Mouse (Mus musculus) intestine, embryonic 14.5 days (tissue): Measurements from ENCODE around the gene Fam228b. TPM values are rescaled to one million over a fixed set of nuclear protein-coding genes. Genes with fewer than 3 reads are reported as not detected.

Experiments used
- ATAC-seq: fragments of 200-750 bp; cut with Nextera tagmentation; replicated peaks from 2 replicates; pipeline ENCODE4 v1.8.0; 2017; ENCODE audit warnings: low read depth, moderate number of reproducible peaks, moderate TSS enrichment, moderate library complexity; ENCODE audit not compliant: low FRiP score, low TSS enrichment
- DNase-seq: peaks from one replicate; pipeline ENCODE4 v3.0.0-alpha.2; 2018; ENCODE audit warnings: low spot score
- H3K27ac ChIP-seq: fragments of 300-500 bp; sonication (generic); 2 replicates; pipeline ENCODE4 v1.5.1; 2014; ENCODE audit warnings: low read depth, mild to moderate bottlenecking, control low read depth
- H3K27me3 ChIP-seq: fragments of 300-500 bp; sonication (generic); replicated peaks from 2 replicates; pipeline ENCODE4 v1.6.1; 2014; ENCODE audit warnings: low read length, control low read depth; ENCODE audit not compliant: control insufficient read depth, insufficient read depth
- H3K36me3 ChIP-seq: fragments of 300-500 bp; sonication (generic); 2 replicates; pipeline ENCODE4 v1.6.1; 2014; ENCODE audit warnings: low read length, control low read depth; ENCODE audit not compliant: control insufficient read depth, insufficient read depth
- H3K4me1 ChIP-seq: fragments of 300-500 bp; sonication (generic); replicated peaks from 2 replicates; pipeline ENCODE4 v1.6.1; 2014; ENCODE audit warnings: low read length, control low read depth, mixed read lengths; ENCODE audit not compliant: control insufficient read depth, insufficient read depth
- H3K4me2 ChIP-seq: fragments of 300-500 bp; sonication (generic); 2 replicates; pipeline ENCODE4 v1.6.1; 2014; ENCODE audit warnings: low read length
- H3K4me3 ChIP-seq: fragments of 300-500 bp; sonication (generic); 2 replicates; pipeline ENCODE4 v1.5.1; 2014; ENCODE audit warnings: low read depth, low read length, control low read depth, mixed read lengths
- H3K9ac ChIP-seq: fragments of 300-500 bp; sonication (generic); 2 replicates; pipeline ENCODE4 v1.6.1; 2014; ENCODE audit warnings: mild to moderate bottlenecking, low read length
- H3K9me3 ChIP-seq: fragments of 300-500 bp; sonication (generic); 2 replicates; pipeline ENCODE4 v1.6.1; 2016; ENCODE audit warnings: low read length, control low read depth; ENCODE audit not compliant: control insufficient read depth
- WGBS: fragments of 180-500 bp; shearing (Covaris S2); extraction: QIAGEN DNeasy Blood & Tissue Kit; methylation state at CpG from one replicate; pipeline ENCODE4 v1.1.7; 2014; 5-methylcytosine and 5-hydroxymethylcytosine counted together
- polyA plus RNA-seq: library from polyadenylated mRNA; unstranded; fragments of >200 nt; fragmentation: Nextera tagmentation; extraction: Ambion mirVana; gene quantifications from 2 replicates; pipeline ENCODE4 v1.2.1, GENCODE M21; 2014

Gene Fam228b
- polyA plus RNA-seq, 1 experiment from 2014 or later, result 1.7 TPM

DNA sequence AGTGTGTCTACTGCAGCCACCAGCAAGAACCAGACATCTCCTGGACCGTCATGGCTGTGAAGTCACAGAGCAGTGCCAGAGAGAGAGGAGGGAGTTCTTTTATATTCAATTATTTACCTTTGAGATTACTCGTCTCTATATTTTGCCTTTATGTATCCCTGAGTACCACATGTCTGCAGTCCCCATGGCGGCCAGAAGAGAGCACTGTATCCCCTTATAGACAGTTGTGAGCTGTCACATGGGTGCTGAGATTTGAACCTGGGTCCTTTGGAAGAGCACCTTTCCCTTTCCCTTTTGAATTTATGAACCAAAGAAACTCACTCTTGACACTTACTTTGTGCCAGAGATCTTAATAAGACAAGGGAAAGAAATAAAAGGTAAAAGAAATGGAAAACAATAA lies 39.9 kb downstream of the Fam228b start:
- Histone ChIP-seq H3K4me1 (no peaks in the 10 kb centered on the region), H3K9ac (no peak overlapping the region), H3K4me2 (no peak overlapping the region), H3K9me3 (no peaks in the 10 kb centered on the region), H3K36me3 (no peaks in the 10 kb centered on the region), H3K4me3 (no peak overlapping the region), H3K27me3 (no peaks in the 10 kb centered on the region), H3K27ac (no peak overlapping the region)
- DNase-seq, result no peak
- 97% methylated on average over 3 of the region's 3 CpGs for WGBS
- ATAC-seq, result no peak

DNA sequence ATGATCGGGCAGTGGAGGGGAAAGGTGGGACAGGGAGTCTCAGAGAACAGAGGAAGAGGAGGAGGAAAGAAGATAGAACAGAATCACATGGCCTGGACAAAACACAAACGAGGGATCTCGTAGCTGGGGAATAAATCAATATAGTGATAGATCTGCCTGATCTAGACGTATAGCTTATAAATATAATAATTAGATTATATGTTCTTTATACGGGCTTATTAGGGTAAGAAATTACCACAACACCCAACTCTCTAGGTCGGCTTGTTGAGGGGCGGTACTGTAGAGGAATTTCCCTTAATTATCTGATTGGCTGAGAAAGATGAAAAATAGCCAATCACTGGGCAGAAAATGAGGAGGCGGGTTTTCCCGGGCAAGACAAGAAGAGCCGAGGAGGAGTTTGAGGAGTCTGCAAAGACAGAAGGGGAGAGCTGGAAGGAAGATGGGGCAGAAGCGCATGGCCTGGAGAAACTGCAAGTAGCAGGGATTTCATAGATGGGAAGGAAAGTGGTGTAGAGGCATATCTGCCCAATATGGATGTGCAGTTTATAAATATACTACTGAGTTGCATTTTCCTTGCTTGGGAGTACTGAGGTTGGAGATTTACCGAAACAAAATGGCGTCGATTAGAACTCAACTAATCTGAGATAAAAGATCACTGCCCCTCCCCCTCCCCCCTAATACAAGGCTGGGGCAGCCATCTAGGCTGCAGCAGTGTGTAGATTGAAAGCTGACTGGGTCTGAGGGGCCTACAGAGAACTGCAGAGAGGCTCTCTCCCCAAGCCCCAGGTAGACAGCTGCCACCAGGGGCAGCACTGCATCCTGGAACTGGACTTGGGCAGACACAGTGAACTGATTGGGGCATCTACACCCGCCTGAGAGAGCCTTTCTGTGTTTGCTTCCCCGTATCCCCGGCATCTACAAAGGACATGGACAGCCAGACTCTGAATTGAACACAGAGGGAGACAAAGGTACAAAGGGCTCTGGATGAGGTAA lies 49.0 kb downstream of the Fam228b start:
- H3K9ac ChIP-seq, result no peak overlapping the region
- no peaks in the 10 kb centered on the region for H3K9me3 ChIP-seq
- no peaks in the 10 kb centered on the region for H3K4me1 ChIP-seq
- no peak for DNase-seq
- ATAC-seq, result no peak
- 71% methylated on average over 17 of the region's 17 CpGs for WGBS
- H3K4me2 ChIP-seq, result no peak overlapping the region
- no peaks in the 10 kb centered on the region for H3K36me3 ChIP-seq
- no peak overlapping the region for H3K4me3 ChIP-seq
- no peaks in the 10 kb centered on the region for H3K27me3 ChIP-seq
- H3K27ac ChIP-seq, result no peak overlapping the region

DNA sequence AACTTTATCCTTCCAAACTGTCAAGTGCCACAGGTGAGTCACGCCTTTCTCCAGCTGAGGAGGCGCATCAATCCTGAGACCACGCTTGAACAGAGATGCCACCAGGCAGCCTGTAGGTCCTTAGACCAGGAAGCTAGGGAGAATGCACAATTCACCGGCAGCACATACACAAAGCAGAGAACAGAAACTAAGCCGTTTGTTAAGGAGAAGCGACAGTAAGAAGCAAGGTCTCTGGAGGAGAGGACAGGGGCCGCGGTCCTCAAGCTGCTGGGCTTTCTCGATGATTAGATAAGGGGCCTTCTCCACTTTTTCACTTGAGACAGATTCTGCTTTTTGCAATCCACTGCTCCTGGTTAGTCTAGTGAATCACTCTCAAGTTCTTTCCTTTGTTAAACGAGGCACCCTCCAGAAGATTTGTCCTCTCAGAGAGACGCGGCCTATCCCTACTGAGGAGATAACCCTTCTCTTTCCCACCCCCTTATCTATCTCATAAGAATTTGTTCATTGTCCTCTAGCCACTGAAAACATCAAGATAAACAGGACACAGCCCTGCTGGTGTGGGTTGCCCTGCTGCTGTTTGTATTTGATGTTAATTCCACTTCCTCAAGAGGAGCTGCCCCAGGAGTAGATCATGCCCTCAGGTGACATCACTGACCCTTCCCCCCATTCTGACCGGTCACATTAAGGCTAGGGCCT lies 49.9 kb downstream of the Fam228b start:
- Histone ChIP-seq H3K4me1 (no peaks in the 10 kb centered on the region), H3K4me2 (no peak overlapping the region), H3K4me3 (no peak overlapping the region), H3K27me3 (no peaks in the 10 kb centered on the region), H3K36me3 (no peaks in the 10 kb centered on the region), H3K9ac (no peak overlapping the region), H3K9me3 (no peaks in the 10 kb centered on the region), H3K27ac (no peak overlapping the region)
- ATAC-seq (no peak), DNase-seq (no peak)
- 64% methylated on average over 13 of the region's 13 CpGs for whole genome bisulfite sequencing

- Histone ChIP-seq H3K4me1 (no peaks in the 10 kb centered on the region), H3K4me3 (no peak overlapping the region), H3K4me2 (peak overlapping the region; percentile 23; the same call in 1 of the 2 replicates), H3K9ac (no peak overlapping the region), H3K36me3 (peaks cover 3% of the 10 kb centered on the region), H3K27ac (no peak overlapping the region), H3K27me3 (no peaks in the 10 kb centered on the region), H3K9me3 (no peaks in the 10 kb centered on the region)
- ATAC-seq (peak; percentile 73; the same call in 1 of the 2 replicates), DNase-seq (no peak)
- WGBS, result 10% methylated on average over 7 of the region's 7 CpGs
These were observed 51.6 kb downstream of the Fam228b start for GRCm38 (mm10) chr12:4717417-4717816.

- H3K4me1 ChIP-seq, result no peaks in the 10 kb centered on the region
- DNase-seq, result no peak
These were observed 53.5 kb downstream of the Fam228b start for GRCm38 (mm10) chr12:4715606-4716005.

DNA sequence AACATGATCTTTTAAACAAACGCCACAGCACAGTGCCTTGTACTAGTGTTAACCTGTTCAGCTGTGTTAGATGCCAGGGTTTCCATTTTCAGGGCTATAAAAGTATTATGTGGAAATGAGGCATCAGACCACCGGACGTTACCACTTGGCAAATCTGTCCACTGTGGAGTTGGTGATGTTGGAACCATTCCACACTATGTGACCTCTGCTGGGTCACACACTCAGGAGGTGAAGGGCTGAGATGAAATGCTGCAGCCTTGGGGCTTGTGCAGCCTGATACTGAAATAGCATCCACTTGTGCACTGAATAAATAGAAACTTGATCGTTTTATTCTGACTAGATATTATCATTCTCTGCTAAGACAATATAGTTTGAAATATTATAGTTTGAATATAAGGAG lies 55.7 kb downstream of the Fam228b start:
- WGBS, result 49% methylated on average over 4 of the region's 4 CpGs
- no peak for ATAC-seq
- H3K9ac ChIP-seq, result no peak overlapping the region

More at GRCm38 (mm10) chr12:4715606-4716005, 53.5 kb downstream of the Fam228b start:
- Histone ChIP-seq H3K4me2 (no peak overlapping the region), H3K36me3 (peaks cover 11% of the 10 kb centered on the region), H3K4me3 (no peak overlapping the region), H3K9ac (no peak overlapping the region), H3K27ac (no peak overlapping the region), H3K27me3 (no peaks in the 10 kb centered on the region), H3K9me3 (no peaks in the 10 kb centered on the region)
- WGBS, result 79% methylated on average over 10 of the region's 10 CpGs
- no peak for ATAC-seq

GRCm38 (mm10) chr12:4709926-4710325 lies 59.1 kb downstream of the Fam228b start:
- Histone ChIP-seq H3K4me2 (no peak overlapping the region), H3K36me3 (peaks cover 46% of the 10 kb centered on the region), H3K9ac (no peak overlapping the region), H3K9me3 (no peaks in the 10 kb centered on the region), H3K27me3 (no peaks in the 10 kb centered on the region), H3K27ac (no peak overlapping the region), H3K4me1 (no peaks in the 10 kb centered on the region), H3K4me3 (no peak overlapping the region)
- ATAC-seq (no peak), DNase-seq (no peak)
- 89% methylated on average over 7 of the region's 7 CpGs for WGBS

More for the DNA sequence above, 55.7 kb downstream of the Fam228b start:
- no peak overlapping the region for H3K4me2 ChIP-seq
- H3K36me3 ChIP-seq, result peaks cover 26% of the 10 kb centered on the region
- no peak for DNase-seq
- no peak overlapping the region for H3K4me3 ChIP-seq
- no peaks in the 10 kb centered on the region for H3K27me3 ChIP-seq
- H3K27ac ChIP-seq, result no peak overlapping the region
- no peaks in the 10 kb centered on the region for H3K4me1 ChIP-seq
- no peaks in the 10 kb centered on the region for H3K9me3 ChIP-seq

DNA sequence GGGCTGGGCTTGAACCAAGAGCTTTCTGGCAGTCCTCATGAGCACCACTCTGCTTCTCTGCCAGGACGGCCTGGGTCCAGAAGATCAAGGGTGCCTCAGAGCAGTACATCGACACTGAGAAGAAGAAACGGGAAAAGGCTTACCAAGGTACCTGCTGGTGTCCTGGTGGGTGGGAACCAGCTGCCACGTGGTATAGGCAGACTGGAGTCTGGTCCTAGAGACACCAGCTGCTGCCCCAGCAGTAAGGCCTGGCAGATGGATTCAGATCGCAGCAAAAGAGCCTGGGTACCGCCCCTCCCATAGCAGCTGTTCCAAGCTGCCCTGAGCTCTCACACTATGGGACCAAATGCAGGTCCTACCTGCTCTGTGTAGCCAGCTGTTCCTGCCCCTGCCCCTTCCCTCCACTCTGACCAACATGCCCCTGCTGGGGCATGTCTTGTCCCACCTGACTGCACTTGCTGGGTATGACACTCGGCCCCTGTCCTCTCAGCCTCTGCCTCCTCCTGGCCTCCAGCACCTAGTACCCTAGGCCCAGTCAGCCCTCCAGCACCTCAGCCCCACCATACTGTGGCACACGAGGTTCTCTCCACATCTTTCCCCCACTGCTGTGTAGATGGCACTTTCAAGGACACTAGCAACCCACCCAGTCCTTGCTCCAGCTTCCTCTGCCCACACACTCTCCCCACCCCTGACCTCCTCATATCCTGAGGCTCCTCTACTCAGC lies 60.0 kb downstream of the Fam228b start:
- Histone ChIP-seq H3K9me3 (no peaks in the 10 kb centered on the region), H3K27ac (no peak overlapping the region), H3K4me2 (no peak overlapping the region), H3K36me3 (peaks cover 46% of the 10 kb centered on the region), H3K27me3 (no peaks in the 10 kb centered on the region), H3K9ac (no peak overlapping the region), H3K4me1 (no peaks in the 10 kb centered on the region), H3K4me3 (no peak overlapping the region)
- 80% methylated on average over 8 of the region's 8 CpGs for WGBS
- no peak for ATAC-seq
- DNase-seq, result peak; percentile 45
